Mouse (Mus musculus): ENCODE measurements around the gene Synpo2.

Gene Synpo2

GRCm38 (mm10) chr3:123166450-123166849 is 69.5 kb downstream of the Synpo2 start:
- no peak for DNase-seq (ENCODE audit: extremely low spot score)

- no peak for DNase-seq (ENCODE audit: extremely low spot score)
These were observed 71.8 kb downstream of the Synpo2 start for GRCm38 (mm10) chr3:123164183-123164582.

- peak; percentile 13 for DNase-seq (ENCODE audit: extremely low spot score)
These were observed 72.8 kb downstream of the Synpo2 start for GRCm38 (mm10) chr3:123163192-123163523.

GRCm38 (mm10) chr3:123162289-123163191 is 73.4 kb downstream of the Synpo2 start:
- DNase-seq (ENCODE audit: extremely low spot score): peak; percentile 33

- peak; percentile 45 for DNase-seq (ENCODE audit: extremely low spot score)
These were observed 75.2 kb downstream of the Synpo2 start for GRCm38 (mm10) chr3:123160792-123161191.

- DNase-seq (ENCODE audit: extremely low spot score): peak; percentile 46
These were observed 76.7 kb downstream of the Synpo2 start for GRCm38 (mm10) chr3:123159139-123159824.

GRCm38 (mm10) chr3:123158579-123158978 is 77.4 kb downstream of the Synpo2 start:
- DNase-seq (ENCODE audit: extremely low spot score): peak; percentile 28

- DNase-seq (ENCODE audit: extremely low spot score): no peak
These were observed 82.6 kb downstream of the Synpo2 start for GRCm38 (mm10) chr3:123153337-123153736.

GRCm38 (mm10) chr3:123152911-123153310 is 83.0 kb downstream of the Synpo2 start:
- DNase-seq (ENCODE audit: extremely low spot score): no peak

GRCm38 (mm10) chr3:123150523-123151135 is 85.3 kb downstream of the Synpo2 start:
- no peak for DNase-seq (ENCODE audit: extremely low spot score)

- DNase-seq (ENCODE audit: extremely low spot score): no peak
These were observed 86.4 kb downstream of the Synpo2 start for GRCm38 (mm10) chr3:123149380-123150162.

- DNase-seq (ENCODE audit: extremely low spot score): no peak
These were observed 87.3 kb downstream of the Synpo2 start for GRCm38 (mm10) chr3:123148641-123149040.

- DNase-seq (ENCODE audit: extremely low spot score): no peak
These were observed 89.4 kb downstream of the Synpo2 start for GRCm38 (mm10) chr3:123146557-123146956.

- DNase-seq (ENCODE audit: extremely low spot score): no peak
These were observed 90.0 kb downstream of the Synpo2 start for GRCm38 (mm10) chr3:123145942-123146341.

GRCm38 (mm10) chr3:123143412-123143811 is 92.5 kb downstream of the Synpo2 start:
- no peak for DNase-seq (ENCODE audit: extremely low spot score)

- no peak for DNase-seq (ENCODE audit: extremely low spot score)
These were observed 93.7 kb downstream of the Synpo2 start for GRCm38 (mm10) chr3:123142298-123142697.

- no peak for DNase-seq (ENCODE audit: extremely low spot score)
These were observed 94.9 kb downstream of the Synpo2 start for GRCm38 (mm10) chr3:123141069-123141468.

- no peak for DNase-seq (ENCODE audit: extremely low spot score)
These were observed 95.8 kb downstream of the Synpo2 start for GRCm38 (mm10) chr3:123140134-123140533.

GRCm38 (mm10) chr3:123139619-123140018 is 96.3 kb downstream of the Synpo2 start:
- no peak for DNase-seq (ENCODE audit: extremely low spot score)

GRCm38 (mm10) chr3:123138274-123139003 is 97.5 kb downstream of the Synpo2 start:
- DNase-seq (ENCODE audit: extremely low spot score): no peak

- no peak for DNase-seq (ENCODE audit: extremely low spot score)
These were observed 103.8 kb downstream of the Synpo2 start for GRCm38 (mm10) chr3:123132101-123132500.
